Mouse (Mus musculus): Measurements from ENCODE around the gene Ldhal6b. TPM values are rescaled to one million over a fixed set of nuclear protein-coding genes. Genes with fewer than 3 reads are reported as not detected.
"Not testable (repeated sequence)": the region's sequence is repeated elsewhere in the genome, so short reads cannot be mapped to it uniquely, and the experiment has no call there.

Gene Ldhal6b
- polyA plus RNA-seq (2015; fragmentation: Nextera tagmentation; extraction: Ambion mirVana): not detected in 2 replicates

GRCm38 (mm10) chr17:5418545-5418944, at the start of gene Ldhal6b:
Ldhal6b (minus strand) TSS chr17:5418767.
- Histone ChIP-seq H3K9me3 (no peaks in the 10 kb centered on the region), H3K36me3 (replicated peaks) (no peaks in the 10 kb centered on the region), H3K27ac (no peak within 1 kb of the TSS), H3K4me3 (no peak within 1 kb of the TSS), H3K4me2 (no peak within 1 kb of the TSS), H3K9ac (no peak within 1 kb of the TSS), H3K4me1 (no peaks in the 10 kb centered on the region), H3K27me3 (replicated peaks) (no peaks in the 10 kb centered on the region)
- ATAC-seq (replicated peaks): no peak
- 94% methylated on average over 11 of the region's 11 CpGs for WGBS

- ATAC-seq (replicated peaks): no peak
- no peaks in the 10 kb centered on the region for H3K36me3 ChIP-seq (replicated peaks)
- WGBS: 43% methylated on average over 4 of the region's 4 CpGs
Observed at GRCm38 (mm10) chr17:5467177-5467576, 48.6 kb upstream of the Ldhal6b start.

GRCm38 (mm10) chr17:5466736-5467135, 48.2 kb upstream of the Ldhal6b start:
- Histone ChIP-seq H3K27me3 (replicated peaks) (no peaks in the 10 kb centered on the region), H3K4me3 (no peak overlapping the region), H3K4me2 (no peak overlapping the region), H3K27ac (no peak overlapping the region), H3K9me3 (no peaks in the 10 kb centered on the region), H3K36me3 (replicated peaks) (no peaks in the 10 kb centered on the region), H3K4me1 (no peaks in the 10 kb centered on the region), H3K9ac (no peak overlapping the region)
- no peak for ATAC-seq (replicated peaks)
- WGBS: 73% methylated on average over 8 of the region's 8 CpGs

More at GRCm38 (mm10) chr17:5467177-5467576, 48.6 kb upstream of the Ldhal6b start:
- no peak overlapping the region for H3K4me3 ChIP-seq
- no peak overlapping the region for H3K27ac ChIP-seq
- no peaks in the 10 kb centered on the region for H3K27me3 ChIP-seq (replicated peaks)
- H3K9me3 ChIP-seq: no peaks in the 10 kb centered on the region
- H3K9ac ChIP-seq: no peak overlapping the region
- H3K4me2 ChIP-seq: no peak overlapping the region
- no peaks in the 10 kb centered on the region for H3K4me1 ChIP-seq

GRCm38 (mm10) chr17:5463912-5464311, 45.3 kb upstream of the Ldhal6b start:
- no peaks in the 10 kb centered on the region for H3K36me3 ChIP-seq (replicated peaks)
- no peaks in the 10 kb centered on the region for H3K9me3 ChIP-seq
- WGBS: 94% methylated on average over 2 of the region's 2 CpGs
- no peaks in the 10 kb centered on the region for H3K27me3 ChIP-seq (replicated peaks)
- H3K9ac ChIP-seq: no peak overlapping the region
- no peak overlapping the region for H3K4me2 ChIP-seq
- no peak for ATAC-seq (replicated peaks)
- no peak overlapping the region for H3K4me3 ChIP-seq
- H3K4me1 ChIP-seq: no peaks in the 10 kb centered on the region
- no peak overlapping the region for H3K27ac ChIP-seq

DNA sequence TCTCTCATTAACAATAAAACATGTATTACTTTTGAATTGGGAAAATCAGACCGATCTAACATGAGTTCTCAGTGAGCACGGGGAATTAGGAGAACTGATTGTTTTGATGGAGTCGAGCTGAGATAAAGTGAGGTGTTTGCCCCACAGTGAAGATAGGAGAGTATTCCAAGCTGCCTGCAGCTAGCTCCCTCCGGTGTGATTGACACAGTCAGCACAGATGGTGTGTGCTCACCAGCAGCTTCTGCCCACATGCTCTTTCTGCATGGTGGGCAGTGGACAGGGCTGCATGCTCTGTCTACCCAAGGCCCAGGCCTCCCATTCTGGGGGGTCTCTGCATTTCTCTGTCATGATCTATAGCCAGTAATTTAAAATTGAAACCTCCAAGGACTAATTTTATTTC, 35.1 kb upstream of the Ldhal6b start:
- no peak overlapping the region for H3K9ac ChIP-seq
- no peaks in the 10 kb centered on the region for H3K36me3 ChIP-seq (replicated peaks)
- ATAC-seq (replicated peaks): no peak
- H3K9me3 ChIP-seq: no peaks in the 10 kb centered on the region
- H3K27ac ChIP-seq: no peak overlapping the region
- H3K4me3 ChIP-seq: no peak overlapping the region
- 82% methylated on average over 4 of the region's 4 CpGs for WGBS
- H3K4me1 ChIP-seq: no peaks in the 10 kb centered on the region
- H3K27me3 ChIP-seq (replicated peaks): no peaks in the 10 kb centered on the region
- H3K4me2 ChIP-seq: no peak overlapping the region

DNA sequence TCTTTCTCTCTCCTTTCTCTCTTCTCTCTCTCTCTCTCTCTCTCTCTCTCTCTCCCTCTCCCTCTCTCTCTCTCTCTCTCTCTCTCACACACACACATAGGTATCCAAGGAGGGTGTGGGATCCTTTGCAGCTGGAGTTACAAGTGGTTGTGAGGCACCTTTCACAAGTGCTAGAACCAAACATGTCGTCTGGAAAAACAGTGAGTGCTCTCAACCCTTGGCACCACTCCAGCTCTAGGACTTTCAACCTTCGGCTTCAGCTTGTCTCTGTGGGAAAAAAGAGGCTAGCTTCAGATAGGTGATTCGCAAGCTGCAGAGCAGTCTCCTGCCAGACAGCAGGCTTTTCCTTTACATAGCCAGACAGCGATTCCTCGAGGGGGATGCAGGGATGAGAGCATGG, 25.2 kb upstream of the Ldhal6b start:
- H3K4me3 ChIP-seq: no peak overlapping the region
- H3K27ac ChIP-seq: no peak overlapping the region
- ATAC-seq (replicated peaks): no peak
- no peak overlapping the region for H3K4me2 ChIP-seq
- WGBS: 64% methylated on average over 5 of the region's 5 CpGs
- H3K4me1 ChIP-seq: peaks cover 13% of the 10 kb centered on the region
- no peaks in the 10 kb centered on the region; the same call in 1 of the 2 replicates for H3K27me3 ChIP-seq (replicated peaks)
- no peak overlapping the region for H3K9ac ChIP-seq
- H3K36me3 ChIP-seq (replicated peaks): no peaks in the 10 kb centered on the region
- no peaks in the 10 kb centered on the region for H3K9me3 ChIP-seq

GRCm38 (mm10) chr17:5443260-5443659, 24.7 kb upstream of the Ldhal6b start:
- WGBS: 72% methylated on average over 3 of the region's 3 CpGs
- no peak for ATAC-seq (replicated peaks)
- Histone ChIP-seq H3K4me1 (peaks cover 17% of the 10 kb centered on the region), H3K4me3 (no peak overlapping the region), H3K9me3 (no peaks in the 10 kb centered on the region), H3K9ac (no peak overlapping the region), H3K4me2 (no peak overlapping the region), H3K27ac (no peak overlapping the region), H3K27me3 (replicated peaks) (no peaks in the 10 kb centered on the region; the same call in 1 of the 2 replicates), H3K36me3 (replicated peaks) (no peaks in the 10 kb centered on the region)

DNA sequence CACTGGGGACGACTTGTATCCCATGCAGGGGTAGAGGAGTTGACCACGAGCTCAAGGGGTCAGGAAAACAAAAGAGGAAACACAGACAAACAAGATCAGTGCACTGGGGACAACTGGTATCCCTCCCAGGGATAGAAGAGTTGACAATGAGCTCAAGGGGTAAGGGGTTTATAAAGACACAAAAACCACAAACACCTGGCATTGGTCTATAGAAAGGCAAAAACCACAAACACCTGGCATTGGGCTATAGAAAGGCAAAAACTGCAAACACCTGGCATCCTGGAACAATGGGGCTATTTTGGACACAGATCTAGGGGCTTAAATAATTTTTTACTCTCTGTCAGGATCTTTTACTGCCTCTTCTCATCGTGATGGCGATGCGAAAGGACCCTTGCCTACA, 23.8 kb upstream of the Ldhal6b start:
- H3K27me3 ChIP-seq (replicated peaks); H3K4me2 ChIP-seq; H3K4me3 ChIP-seq; H3K36me3 ChIP-seq (replicated peaks); H3K27ac ChIP-seq; H3K9ac ChIP-seq; ATAC-seq (replicated peaks); H3K9me3 ChIP-seq: not testable (repeated sequence)
- peaks cover 26% of the 10 kb centered on the region for H3K4me1 ChIP-seq
- 79% methylated on average over 5 of the region's 5 CpGs for WGBS

- WGBS: under 1% methylated on average over 27 of the region's 27 CpGs
- H3K9me3 ChIP-seq: no peaks in the 10 kb centered on the region
- no peaks in the 10 kb centered on the region for H3K36me3 ChIP-seq (replicated peaks)
- peak within 1 kb of the TSS; percentile 85 for H3K4me2 ChIP-seq
- H3K27ac ChIP-seq: peak within 1 kb of the TSS; percentile 80
- H3K27me3 ChIP-seq (replicated peaks): no peaks in the 10 kb centered on the region
- H3K4me1 ChIP-seq: peaks cover 27% of the 10 kb centered on the region
- peak; percentile 96 for ATAC-seq (replicated peaks)
- H3K9ac ChIP-seq: peak within 1 kb of the TSS; percentile 74
- peak within 1 kb of the TSS; percentile 69 for H3K4me3 ChIP-seq
Observed at GRCm38 (mm10) chr17:5440159-5440971, 21.8 kb upstream of the Ldhal6b start, which contains the start of gene Tmem242. Tmem242 (minus strand) TSS chr17:5440259.

- Histone ChIP-seq H3K4me1 (peaks cover 27% of the 10 kb centered on the region), H3K4me3 (peak overlapping the region; percentile 69), H3K27me3 (replicated peaks) (no peaks in the 10 kb centered on the region), H3K9ac (peak overlapping the region; percentile 74), H3K4me2 (peak overlapping the region; percentile 85), H3K9me3 (no peaks in the 10 kb centered on the region), H3K36me3 (replicated peaks) (no peaks in the 10 kb centered on the region), H3K27ac (peak overlapping the region; percentile 64)
- WGBS: 2% methylated on average over 8 of the region's 8 CpGs
- ATAC-seq (replicated peaks): peak; percentile 62
Observed at GRCm38 (mm10) chr17:5439831-5440158, 21.2 kb upstream of the Ldhal6b start.

GRCm38 (mm10) chr17:5429772-5430133, 11.2 kb upstream of the Ldhal6b start:
- peak; percentile 65; the same call in 1 of the 2 replicates for ATAC-seq (replicated peaks)
- Histone ChIP-seq H3K4me2 (no peak overlapping the region), H3K27ac (peak overlapping the region; percentile 58), H3K9ac (0 out of 2 replicates have a peak overlapping the region, but pooled peaks have one; percentile 4), H3K4me3 (no peak overlapping the region), H3K9me3 (no peaks in the 10 kb centered on the region), H3K27me3 (replicated peaks) (no peaks in the 10 kb centered on the region), H3K4me1 (no peaks in the 10 kb centered on the region), H3K36me3 (replicated peaks) (peaks cover 8% of the 10 kb centered on the region; the same call in 1 of the 2 replicates)
- 70% methylated on average over 9 of the region's 9 CpGs for WGBS

GRCm38 (mm10) chr17:5429090-5429771, 10.7 kb upstream of the Ldhal6b start:
- Histone ChIP-seq H3K36me3 (replicated peaks) (peaks cover 8% of the 10 kb centered on the region; the same call in 1 of the 2 replicates), H3K9me3 (no peaks in the 10 kb centered on the region), H3K4me3 (no peak overlapping the region), H3K4me1 (no peaks in the 10 kb centered on the region), H3K27me3 (replicated peaks) (no peaks in the 10 kb centered on the region), H3K4me2 (no peak overlapping the region), H3K9ac (0 out of 2 replicates have a peak overlapping the region, but pooled peaks have one; percentile 4), H3K27ac (peak overlapping the region; percentile 58)
- peak; percentile 82 for ATAC-seq (replicated peaks)
- WGBS: 57% methylated on average over 10 of the region's 10 CpGs
